Mouse (Mus musculus) neural tube, embryonic 14.5 days (tissue): ENCODE results near the gene Mrpl40. TPM values are rescaled to one million over a fixed set of nuclear protein-coding genes. Genes with fewer than 3 reads are reported as not detected.

Source experiments
- ATAC-seq: fragments of 200-750 bp; cut with Nextera tagmentation; 2 replicates; pipeline ENCODE4 v1.8.0; 2017; ENCODE audit warnings: low read depth, mild to moderate bottlenecking, moderate TSS enrichment, moderate library complexity
- H3K27ac ChIP-seq: fragments of 300-500 bp; sonication (generic); 2 replicates; pipeline ENCODE4 v1.5.1; 2014; ENCODE audit warnings: low read depth, mild to moderate bottlenecking, control low read depth, low read length, moderate library complexity, mixed read lengths
- H3K27me3 ChIP-seq: fragments of 300-500 bp; sonication (generic); 2 replicates; pipeline ENCODE4 v1.6.1; 2014; ENCODE audit warnings: low read length; ENCODE audit not compliant: control insufficient read depth, insufficient read depth
- H3K36me3 ChIP-seq: fragments of 300-500 bp; sonication (generic); 2 replicates; pipeline ENCODE4 v1.6.1; 2014; ENCODE audit warnings: low read length, mixed read lengths; ENCODE audit not compliant: control insufficient read depth, insufficient read depth
- H3K4me1 ChIP-seq: fragments of 300-500 bp; sonication (generic); 2 replicates; pipeline ENCODE4 v1.6.1; 2014; ENCODE audit warnings: low read length; ENCODE audit not compliant: control insufficient read depth, insufficient read depth
- H3K4me2 ChIP-seq: fragments of 300-500 bp; sonication (generic); 2 replicates; pipeline ENCODE4 v1.6.1; 2014; ENCODE audit warnings: mild to moderate bottlenecking, low read depth, low read length, control low read depth
- H3K4me3 ChIP-seq: fragments of 300-500 bp; sonication (generic); 2 replicates; pipeline ENCODE4 v1.5.1; 2014; ENCODE audit warnings: low read depth, low read length, control low read depth, mixed read lengths
- H3K9ac ChIP-seq: fragments of 300-500 bp; sonication (generic); replicated peaks from 2 replicates; pipeline ENCODE4 v1.6.1; 2014; ENCODE audit warnings: low read depth, mild to moderate bottlenecking, control low read depth, low read length, mixed read lengths
- H3K9me3 ChIP-seq: fragments of 300-500 bp; sonication (generic); 2 replicates; pipeline ENCODE4 v1.6.1; 2016; ENCODE audit warnings: low read length; ENCODE audit not compliant: control insufficient read depth
- WGBS: fragments of 180-500 bp; shearing (Covaris S2); extraction: QIAGEN DNeasy Blood & Tissue Kit; methylation state at CpG from one replicate; pipeline ENCODE4 v1.1.7; 2014; 5-methylcytosine and 5-hydroxymethylcytosine counted together
- polyA plus RNA-seq: library from polyadenylated mRNA; unstranded; fragments of >200 nt; fragmentation: Nextera tagmentation; extraction: Ambion mirVana; gene quantifications from 2 replicates; pipeline ENCODE4 v1.2.1, GENCODE M21; 2014

The Mrpl40 gene
- 65.0 and 79.2 TPM in 2 replicates for polyA plus RNA-seq

- Histone ChIP-seq H3K9ac (peak within 1 kb of the TSS; percentile 94), H3K27me3 (no peaks in the 10 kb centered on the region), H3K36me3 (peaks cover 19% of the 10 kb centered on the region), H3K27ac (peak within 1 kb of the TSS; percentile 94), H3K4me3 (peak within 1 kb of the TSS; percentile 92), H3K9me3 (no peaks in the 10 kb centered on the region), H3K4me2 (peak within 1 kb of the TSS; percentile 76), H3K4me1 (peaks cover 12% of the 10 kb centered on the region; the same call in 1 of the 2 replicates)
- ATAC-seq = peak; percentile 91
- WGBS = under 1% methylated on average over 83 of the region's 93 CpGs
Measured at GRCm38 (mm10) chr16:18876442-18877308, at the start of gene Mrpl40, which contains the start of gene Hira. Mrpl40 (minus strand) TSS chr16:18876862. Hira (plus strand) TSS chr16:18877037.

- no peaks in the 10 kb centered on the region for H3K27me3 ChIP-seq
- no peak overlapping the region for H3K27ac ChIP-seq
- no peak overlapping the region for H3K9ac ChIP-seq
- no peak overlapping the region for H3K4me3 ChIP-seq
- 94% methylated on average over 2 of the region's 2 CpGs for WGBS
- H3K4me2 ChIP-seq = no peak overlapping the region
- H3K4me1 ChIP-seq = no peaks in the 10 kb centered on the region
- no peak for ATAC-seq
- H3K9me3 ChIP-seq = no peaks in the 10 kb centered on the region
- peaks cover 56% of the 10 kb centered on the region for H3K36me3 ChIP-seq
Measured at GRCm38 (mm10) chr16:18921771-18922170, 45.1 kb upstream of the Mrpl40 start.

- 98% methylated on average over 4 of the region's 4 CpGs for WGBS
- Histone ChIP-seq H3K9me3 (no peaks in the 10 kb centered on the region), H3K4me2 (no peak overlapping the region), H3K4me1 (no peaks in the 10 kb centered on the region), H3K4me3 (no peak overlapping the region), H3K27me3 (no peaks in the 10 kb centered on the region), H3K36me3 (peaks cover 25% of the 10 kb centered on the region), H3K9ac (no peak overlapping the region), H3K27ac (no peak overlapping the region)
- ATAC-seq = no peak
Measured at GRCm38 (mm10) chr16:18916064-18916463, 39.4 kb upstream of the Mrpl40 start.

- H3K36me3 ChIP-seq = 0 out of 2 replicates have a peak, but pooled peaks cover 24% of the 10 kb centered on the region
- H3K9ac ChIP-seq = no peak overlapping the region
- WGBS = 97% methylated on average over 1 of the region's 1 CpGs
Measured at GRCm38 (mm10) chr16:18905648-18906047, 29.0 kb upstream of the Mrpl40 start.

DNA sequence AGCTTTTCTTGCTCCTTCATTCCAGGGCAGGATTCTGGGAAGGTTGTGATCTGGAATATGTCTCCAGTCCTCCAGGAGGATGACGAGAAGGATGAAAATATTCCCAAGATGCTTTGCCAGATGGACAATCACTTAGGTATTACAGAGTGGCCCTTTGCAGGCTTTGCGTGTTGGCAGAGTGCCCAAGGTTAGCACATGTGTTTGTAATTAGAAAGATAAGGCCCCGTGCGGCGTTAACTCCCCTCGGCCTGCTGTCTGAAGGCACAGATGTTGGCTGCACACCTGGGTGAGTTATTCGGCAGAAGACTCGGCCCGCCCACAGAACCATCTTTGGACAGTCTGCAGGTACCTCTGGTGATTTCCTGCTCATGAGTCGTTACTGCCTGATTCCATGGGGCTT, 19.8 kb upstream of the Mrpl40 start:
- H3K27ac ChIP-seq = no peak overlapping the region
- no peak overlapping the region for H3K4me2 ChIP-seq
- 79% methylated on average over 10 of the region's 10 CpGs for WGBS
- no peaks in the 10 kb centered on the region for H3K4me1 ChIP-seq
- no peaks in the 10 kb centered on the region for H3K9me3 ChIP-seq
- no peaks in the 10 kb centered on the region for H3K27me3 ChIP-seq
- H3K4me3 ChIP-seq = no peak overlapping the region
- H3K9ac ChIP-seq = no peak overlapping the region
- H3K36me3 ChIP-seq = peaks cover 40% of the 10 kb centered on the region
- ATAC-seq = no peak

More at GRCm38 (mm10) chr16:18905648-18906047, 29.0 kb upstream of the Mrpl40 start:
- Histone ChIP-seq H3K4me3 (no peak overlapping the region), H3K4me1 (no peaks in the 10 kb centered on the region), H3K27ac (no peak overlapping the region), H3K4me2 (no peak overlapping the region), H3K27me3 (no peaks in the 10 kb centered on the region), H3K9me3 (no peaks in the 10 kb centered on the region)
- no peak for ATAC-seq

GRCm38 (mm10) chr16:18895249-18895648, 18.6 kb upstream of the Mrpl40 start:
- no peak overlapping the region for H3K27ac ChIP-seq
- no peaks in the 10 kb centered on the region for H3K27me3 ChIP-seq
- no peak overlapping the region for H3K4me2 ChIP-seq
- H3K36me3 ChIP-seq = peaks cover 31% of the 10 kb centered on the region
- no peak overlapping the region for H3K9ac ChIP-seq
- H3K4me3 ChIP-seq = no peak overlapping the region
- H3K9me3 ChIP-seq = no peaks in the 10 kb centered on the region
- ATAC-seq = no peak
- no peaks in the 10 kb centered on the region for H3K4me1 ChIP-seq
- 89% methylated on average over 3 of the region's 3 CpGs for WGBS

DNA sequence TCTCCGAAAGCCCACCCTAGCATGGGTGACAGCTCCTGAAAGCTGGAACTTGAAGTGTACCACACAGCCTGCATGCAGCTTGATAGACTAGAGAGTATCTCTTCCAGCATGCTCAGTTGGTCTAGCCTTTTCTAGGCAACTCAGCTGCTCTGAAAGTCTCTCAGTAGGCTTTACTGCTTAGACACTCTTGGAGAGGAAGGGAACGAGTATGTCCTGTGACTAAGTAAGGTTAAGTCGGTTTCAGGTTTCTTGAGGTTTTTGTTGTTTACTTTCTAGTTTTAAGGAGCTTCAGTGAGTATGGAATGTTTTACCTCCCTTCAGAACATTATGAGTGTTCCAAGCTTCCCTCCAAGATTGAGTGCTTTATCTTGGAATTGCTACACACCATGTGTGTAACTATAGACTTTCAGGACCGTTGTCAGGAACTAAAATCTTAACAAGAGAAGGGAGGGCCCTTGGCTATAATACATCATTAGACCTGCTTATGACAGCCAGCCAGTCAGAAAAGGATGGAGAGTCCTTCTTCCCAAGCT, 17.2 kb upstream of the Mrpl40 start:
- no peak overlapping the region for H3K4me2 ChIP-seq
- H3K4me1 ChIP-seq = no peaks in the 10 kb centered on the region
- H3K27ac ChIP-seq = no peak overlapping the region
- no peaks in the 10 kb centered on the region for H3K9me3 ChIP-seq
- H3K27me3 ChIP-seq = no peaks in the 10 kb centered on the region
- H3K4me3 ChIP-seq = no peak overlapping the region
- WGBS = 79% methylated on average over 4 of the region's 4 CpGs
- H3K36me3 ChIP-seq = peaks cover 23% of the 10 kb centered on the region
- no peak for ATAC-seq
- no peak overlapping the region for H3K9ac ChIP-seq

DNA sequence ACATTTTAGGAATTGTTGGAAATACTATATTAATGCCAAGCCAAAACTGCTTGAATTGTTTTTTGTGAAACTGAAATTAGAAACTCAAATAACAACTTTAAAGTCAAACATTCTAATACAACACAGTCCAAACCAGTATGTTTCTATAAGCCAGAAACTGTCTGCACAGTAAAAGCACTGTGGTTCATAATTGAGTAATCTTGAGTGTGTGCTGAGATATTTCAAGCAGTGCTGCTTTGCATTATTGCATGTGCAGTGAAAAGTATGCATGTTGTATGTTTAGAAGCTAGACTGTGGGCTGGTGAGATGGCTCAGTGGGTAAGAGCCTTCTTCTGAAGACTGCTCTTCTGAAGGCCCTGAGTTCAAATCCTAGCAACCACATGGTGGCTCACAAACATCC, 7.4 kb upstream of the Mrpl40 start:
- ATAC-seq = no peak
- H3K4me3 ChIP-seq = no peak overlapping the region

More for the DNA sequence above, 7.4 kb upstream of the Mrpl40 start:
- Histone ChIP-seq H3K27ac (no peak overlapping the region), H3K9ac (no peak overlapping the region), H3K4me2 (no peak overlapping the region), H3K27me3 (no peaks in the 10 kb centered on the region), H3K4me1 (peaks cover 11% of the 10 kb centered on the region; the same call in 1 of the 2 replicates), H3K9me3 (no peaks in the 10 kb centered on the region), H3K36me3 (no peaks in the 10 kb centered on the region; the same call in 1 of the 2 replicates)
